Mouse (Mus musculus): ENCODE measurements around the gene Sp1. TPM values are rescaled to one million over a fixed set of nuclear protein-coding genes. Genes with fewer than 3 reads are reported as not detected.

The Sp1 gene
- total and polyA plus RNA-seq, 2 experiments from 2014 or later: 3.1 to 32.1 TPM

GRCm38 (mm10) chr15:102446448-102446847 is 40.5 kb downstream of the Sp1 start:
- Histone ChIP-seq H3K27ac (ENCODE audit: low read depth) (no peak overlapping the region), H3K9me3 (replicated peaks; ENCODE audit: control insufficient read depth, low read length) (no peaks in the 10 kb centered on the region), H3K4me1 (ENCODE audit: control insufficient read depth, insufficient read depth) (no peaks in the 10 kb centered on the region), H3K4me2 (ENCODE audit: low read depth, low read length) (no peak overlapping the region), H3K9ac (replicated peaks; ENCODE audit: low read depth, low read length) (no peak overlapping the region), H3K27me3 (ENCODE audit: control insufficient read depth, insufficient read depth, low read length) (no peaks in the 10 kb centered on the region), H3K36me3 (replicated peaks; ENCODE audit: control insufficient read depth, insufficient read depth, low read length) (no peaks in the 10 kb centered on the region), H3K4me3 (ENCODE audit: low read depth, low read length) (no peak overlapping the region)
- WGBS: 11% methylated on average over 5 of the region's 6 CpGs
- ATAC-seq (ENCODE audit: insufficient read depth, low read depth) (no peak), DNase-seq (ENCODE audit: low spot score) (no peak)
- no peak for TF ChIP-seq EP300 (IDR thresholded peaks at IDR 0.05; ENCODE audit: low read depth)
- TF ChIP-seq CTCF (IDR thresholded peaks at IDR 0.05; ENCODE audit: low read depth): no peak

GRCm38 (mm10) chr15:102449366-102449765 is 43.4 kb downstream of the Sp1 start:
- H3K9ac ChIP-seq (replicated peaks; ENCODE audit: low read depth, low read length): no peak overlapping the region
- ATAC-seq (ENCODE audit: insufficient read depth, low read depth) (no peak), DNase-seq (ENCODE audit: low spot score) (no peak)
- no peaks in the 10 kb centered on the region for H3K27me3 ChIP-seq (ENCODE audit: control insufficient read depth, insufficient read depth, low read length)
- no peaks in the 10 kb centered on the region for H3K9me3 ChIP-seq (replicated peaks; ENCODE audit: control insufficient read depth, low read length)
- 38% methylated on average over 8 of the region's 8 CpGs for WGBS
- no peaks in the 10 kb centered on the region for H3K36me3 ChIP-seq (replicated peaks; ENCODE audit: control insufficient read depth, insufficient read depth, low read length)
- no peak overlapping the region for H3K27ac ChIP-seq (ENCODE audit: low read depth)
- TF ChIP-seq EP300 (IDR thresholded peaks at IDR 0.05; ENCODE audit: low read depth): no peak
- TF ChIP-seq CTCF (IDR thresholded peaks at IDR 0.05; ENCODE audit: low read depth): no peak
- H3K4me2 ChIP-seq (ENCODE audit: low read depth, low read length): no peak overlapping the region
- no peaks in the 10 kb centered on the region for H3K4me1 ChIP-seq (ENCODE audit: control insufficient read depth, insufficient read depth)
- no peak overlapping the region for H3K4me3 ChIP-seq (ENCODE audit: low read depth, low read length)

GRCm38 (mm10) chr15:102450928-102451327 is 45.0 kb downstream of the Sp1 start:
- Histone ChIP-seq H3K27me3 (ENCODE audit: control insufficient read depth, insufficient read depth, low read length) (no peaks in the 10 kb centered on the region), H3K27ac (ENCODE audit: low read depth) (no peak overlapping the region), H3K9ac (replicated peaks; ENCODE audit: low read depth, low read length) (no peak overlapping the region), H3K4me3 (ENCODE audit: low read depth, low read length) (no peak overlapping the region), H3K4me2 (ENCODE audit: low read depth, low read length) (no peak overlapping the region), H3K36me3 (replicated peaks; ENCODE audit: control insufficient read depth, insufficient read depth, low read length) (no peaks in the 10 kb centered on the region), H3K9me3 (replicated peaks; ENCODE audit: control insufficient read depth, low read length) (no peaks in the 10 kb centered on the region), H3K4me1 (ENCODE audit: control insufficient read depth, insufficient read depth) (no peaks in the 10 kb centered on the region)
- 38% methylated on average over 7 of the region's 7 CpGs for WGBS
- DNase-seq (ENCODE audit: low spot score): no peak
- no peak for TF ChIP-seq CTCF (IDR thresholded peaks at IDR 0.05; ENCODE audit: low read depth)
- TF ChIP-seq EP300 (IDR thresholded peaks at IDR 0.05; ENCODE audit: low read depth): no peak
- no peak for ATAC-seq (ENCODE audit: insufficient read depth, low read depth)

- WGBS: 67% methylated on average over 26 of the region's 26 CpGs
- Histone ChIP-seq H3K4me2 (ENCODE audit: low read depth, low read length) (no peak overlapping the region), H3K4me3 (ENCODE audit: low read depth, low read length) (no peak overlapping the region), H3K27me3 (ENCODE audit: control insufficient read depth, insufficient read depth, low read length) (no peaks in the 10 kb centered on the region), H3K9ac (replicated peaks; ENCODE audit: low read depth, low read length) (no peak overlapping the region), H3K27ac (ENCODE audit: low read depth) (no peak overlapping the region), H3K36me3 (replicated peaks; ENCODE audit: control insufficient read depth, insufficient read depth, low read length) (no peaks in the 10 kb centered on the region), H3K4me1 (ENCODE audit: control insufficient read depth, insufficient read depth) (no peaks in the 10 kb centered on the region), H3K9me3 (replicated peaks; ENCODE audit: control insufficient read depth, low read length) (no peaks in the 10 kb centered on the region)
- no peak; the same call in 1 of the 2 replicates for ATAC-seq (ENCODE audit: insufficient read depth, low read depth)
- DNase-seq (ENCODE audit: low spot score): no peak
- TF ChIP-seq EP300 (IDR thresholded peaks at IDR 0.05; ENCODE audit: low read depth) (no peak), CTCF (IDR thresholded peaks at IDR 0.05; ENCODE audit: low read depth) (no peak)
Observed at GRCm38 (mm10) chr15:102451666-102452430, 45.9 kb downstream of the Sp1 start.

- 41% methylated on average over 6 of the region's 6 CpGs for WGBS
- no peak for ATAC-seq (ENCODE audit: insufficient read depth, low read depth)
- no peak for TF ChIP-seq EP300 (IDR thresholded peaks at IDR 0.05; ENCODE audit: low read depth)
- TF ChIP-seq CTCF (IDR thresholded peaks at IDR 0.05; ENCODE audit: low read depth): peak; percentile 30
Observed at GRCm38 (mm10) chr15:102455993-102456392, 50.0 kb downstream of the Sp1 start.

More at GRCm38 (mm10) chr15:102455993-102456392, 50.0 kb downstream of the Sp1 start:
- DNase-seq (ENCODE audit: low spot score): no peak
- peaks cover 15% of the 10 kb centered on the region; the same call in 1 of the 2 replicates for H3K4me1 ChIP-seq (ENCODE audit: control insufficient read depth, insufficient read depth)
- H3K9ac ChIP-seq (replicated peaks; ENCODE audit: low read depth, low read length): no peak overlapping the region
- no peak overlapping the region for H3K4me2 ChIP-seq (ENCODE audit: low read depth, low read length)
- no peaks in the 10 kb centered on the region for H3K27me3 ChIP-seq (ENCODE audit: control insufficient read depth, insufficient read depth, low read length)
- no peaks in the 10 kb centered on the region for H3K9me3 ChIP-seq (replicated peaks; ENCODE audit: control insufficient read depth, low read length)
- H3K4me3 ChIP-seq (ENCODE audit: low read depth, low read length): no peak overlapping the region
- no peaks in the 10 kb centered on the region for H3K36me3 ChIP-seq (replicated peaks; ENCODE audit: control insufficient read depth, insufficient read depth, low read length)
- no peak overlapping the region for H3K27ac ChIP-seq (ENCODE audit: low read depth)

All from heart, postnatal 0 days (tissue).